Mouse (Mus musculus): ENCODE measurements at regions not wholly inside any gene's neighbourhood (a gene's known extent, or its start where the extent isn't known, plus 50 kb on each side); places are given as distances from the start of the nearest gene placed in this dataset.

DNA sequence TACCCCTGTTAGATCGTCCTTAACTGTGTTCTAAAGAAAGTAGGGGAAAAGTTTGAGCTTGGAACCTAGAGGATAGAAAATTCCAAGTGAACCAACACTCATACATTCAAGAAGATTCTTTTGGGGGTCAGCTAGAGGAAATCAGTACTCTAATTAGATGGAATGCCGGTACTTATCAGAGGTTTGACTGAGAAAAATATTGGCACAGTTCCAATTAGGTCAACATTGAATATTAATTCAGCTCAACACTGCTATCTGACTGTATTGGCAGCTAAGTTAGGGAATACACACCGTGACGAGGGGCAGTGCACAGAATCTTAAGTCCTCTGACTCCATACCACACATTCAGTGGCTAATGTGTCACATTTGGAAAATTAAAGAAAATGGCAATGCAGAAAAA is 759.5 kb upstream of the 2610301B20Rik start:
- H3K4me3 ChIP-seq (ENCODE audit: low read depth, low read length), result no peak overlapping the region
- no peak for ATAC-seq (ENCODE audit: low read depth)
- no peak overlapping the region for H3K27ac ChIP-seq (ENCODE audit: low read depth, low read length)
- no peaks in the 10 kb centered on the region for H3K9me3 ChIP-seq (ENCODE audit: control insufficient read depth, low read length)
- H3K4me2 ChIP-seq (ENCODE audit: low read depth, low read length), result no peak overlapping the region
- H3K4me1 ChIP-seq (ENCODE audit: control insufficient read depth, insufficient read depth, low read length), result no peaks in the 10 kb centered on the region
- 79% methylated on average over 4 of the region's 4 CpGs for WGBS
- no peaks in the 10 kb centered on the region for H3K27me3 ChIP-seq (ENCODE audit: control insufficient read depth, insufficient read depth, low read length)
- H3K9ac ChIP-seq (replicated peaks; ENCODE audit: low read depth, low read length), result no peak overlapping the region
- H3K36me3 ChIP-seq (ENCODE audit: control insufficient read depth, insufficient read depth, low read length), result no peaks in the 10 kb centered on the region

DNA sequence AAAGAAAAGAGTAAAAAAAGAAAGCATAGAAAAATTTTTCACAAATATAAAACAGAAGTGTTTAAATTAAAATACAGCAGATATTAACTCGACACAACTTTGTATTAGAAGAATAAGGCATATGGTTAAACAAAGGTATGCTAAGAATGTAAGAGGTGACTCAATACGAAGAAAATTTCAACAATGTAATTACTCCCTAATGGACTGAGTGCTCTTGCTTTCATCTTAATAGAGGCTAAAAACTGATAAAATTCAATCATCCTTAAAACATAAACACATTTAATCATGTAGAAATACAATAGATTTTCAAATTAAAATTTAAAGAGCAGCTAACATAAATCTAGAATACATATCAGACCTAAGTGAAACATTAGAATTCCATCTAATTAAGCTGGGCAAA is 756.3 kb upstream of the 2610301B20Rik start:
- H3K27me3 ChIP-seq (ENCODE audit: control insufficient read depth, insufficient read depth, low read length), result no peaks in the 10 kb centered on the region
- H3K9me3 ChIP-seq (ENCODE audit: control insufficient read depth, low read length), result no peaks in the 10 kb centered on the region
- no peak overlapping the region for H3K27ac ChIP-seq (ENCODE audit: low read depth, low read length)
- 75% methylated on average over 2 of the region's 2 CpGs for WGBS
- H3K4me1 ChIP-seq (ENCODE audit: control insufficient read depth, insufficient read depth, low read length), result no peaks in the 10 kb centered on the region
- no peak overlapping the region for H3K4me2 ChIP-seq (ENCODE audit: low read depth, low read length)
- no peak for ATAC-seq (ENCODE audit: low read depth)
- H3K36me3 ChIP-seq (ENCODE audit: control insufficient read depth, insufficient read depth, low read length), result no peaks in the 10 kb centered on the region
- no peak overlapping the region for H3K9ac ChIP-seq (replicated peaks; ENCODE audit: low read depth, low read length)
- H3K4me3 ChIP-seq (ENCODE audit: low read depth, low read length), result no peak overlapping the region

DNA sequence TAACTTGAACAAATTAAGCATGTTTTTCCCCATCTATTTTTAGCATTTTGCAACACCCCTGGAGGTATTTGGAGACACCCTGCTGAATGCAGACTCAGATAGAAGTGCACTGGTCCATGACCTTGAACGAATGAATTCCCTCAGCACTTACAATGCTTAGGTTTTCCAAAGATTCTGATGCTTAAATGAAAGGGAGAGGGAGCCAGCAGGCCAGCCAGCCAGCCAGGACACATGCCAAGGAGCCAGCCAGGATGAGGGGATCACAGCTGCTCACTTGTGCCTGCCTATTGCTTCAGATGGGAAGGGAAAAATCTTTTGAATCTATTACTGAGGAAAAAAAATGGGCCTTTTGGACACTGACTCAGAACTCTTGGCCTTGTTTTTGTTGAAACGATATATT is 750.0 kb upstream of the 2610301B20Rik start:
- Histone ChIP-seq H3K4me2 (ENCODE audit: low read depth, low read length) (no peak overlapping the region), H3K9me3 (ENCODE audit: control insufficient read depth, low read length) (no peaks in the 10 kb centered on the region), H3K27ac (ENCODE audit: low read depth, low read length) (no peak overlapping the region), H3K36me3 (ENCODE audit: control insufficient read depth, insufficient read depth, low read length) (no peaks in the 10 kb centered on the region), H3K4me3 (ENCODE audit: low read depth, low read length) (no peak overlapping the region), H3K9ac (replicated peaks; ENCODE audit: low read depth, low read length) (no peak overlapping the region), H3K27me3 (ENCODE audit: control insufficient read depth, insufficient read depth, low read length) (no peaks in the 10 kb centered on the region), H3K4me1 (ENCODE audit: control insufficient read depth, insufficient read depth, low read length) (no peaks in the 10 kb centered on the region)
- no peak for ATAC-seq (ENCODE audit: low read depth)
- 62% methylated on average over 2 of the region's 2 CpGs for WGBS

DNA sequence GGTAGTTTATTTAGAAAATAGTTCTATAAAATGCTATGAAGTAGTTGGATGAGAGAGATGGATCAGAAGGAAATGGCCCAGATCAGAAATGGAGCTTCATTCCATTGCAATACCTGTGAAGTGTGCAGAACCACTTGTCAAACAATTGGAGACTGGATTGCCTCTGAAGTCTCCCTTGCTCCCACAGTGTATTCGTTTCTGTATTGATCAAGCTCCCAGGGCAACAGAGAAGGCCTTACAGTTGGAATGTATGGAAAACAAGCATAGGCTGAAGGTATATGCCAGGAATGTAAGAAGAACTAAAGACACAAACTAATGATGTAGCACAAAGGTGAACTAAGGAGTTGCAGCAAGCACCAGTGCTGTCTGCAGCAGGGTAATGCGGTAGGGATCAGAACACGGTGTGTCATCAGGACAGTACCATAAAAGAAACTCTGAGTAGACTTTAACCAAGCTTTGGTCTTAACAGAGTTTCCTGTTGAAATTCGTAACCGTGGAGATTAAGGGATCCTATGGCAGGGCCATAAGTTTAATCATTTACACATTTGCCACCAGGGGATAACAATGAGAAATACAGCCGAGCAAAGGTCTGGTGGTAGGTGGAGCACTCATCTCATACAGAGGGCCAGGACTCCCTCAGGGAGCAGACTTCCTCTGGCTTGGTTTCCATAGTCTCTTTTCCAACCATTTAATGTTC is 732.9 kb upstream of the 2610301B20Rik start:
- 77% methylated on average over 6 of the region's 6 CpGs for WGBS
- H3K9me3 ChIP-seq (ENCODE audit: control insufficient read depth, low read length), result no peaks in the 10 kb centered on the region
- no peak overlapping the region for H3K27ac ChIP-seq (ENCODE audit: low read depth, low read length)
- no peak overlapping the region for H3K4me2 ChIP-seq (ENCODE audit: low read depth, low read length)
- ATAC-seq (ENCODE audit: low read depth), result no peak
- no peak overlapping the region for H3K9ac ChIP-seq (replicated peaks; ENCODE audit: low read depth, low read length)
- no peaks in the 10 kb centered on the region for H3K27me3 ChIP-seq (ENCODE audit: control insufficient read depth, insufficient read depth, low read length)
- H3K36me3 ChIP-seq (ENCODE audit: control insufficient read depth, insufficient read depth, low read length), result no peaks in the 10 kb centered on the region
- no peak overlapping the region for H3K4me3 ChIP-seq (ENCODE audit: low read depth, low read length)
- no peaks in the 10 kb centered on the region for H3K4me1 ChIP-seq (ENCODE audit: control insufficient read depth, insufficient read depth, low read length)

DNA sequence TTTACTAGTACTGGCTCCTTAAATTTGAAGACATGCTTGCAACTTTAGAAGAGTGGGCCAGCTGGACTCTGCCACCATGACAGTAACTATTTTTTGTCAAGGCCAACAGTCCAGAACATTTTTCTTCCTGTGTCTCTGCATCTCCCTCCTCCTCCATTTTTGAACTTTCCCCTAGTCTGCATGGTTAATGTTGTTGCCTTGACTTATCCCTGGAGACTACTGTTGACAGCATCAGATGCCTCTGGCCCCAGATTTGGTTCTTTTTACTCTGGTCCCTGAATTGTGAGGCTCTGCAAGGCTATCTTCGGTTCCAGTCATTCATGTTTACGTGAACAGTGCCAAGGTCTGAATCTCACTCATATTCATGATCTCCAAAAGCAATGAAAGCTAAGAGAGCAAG is 724.4 kb upstream of the 2610301B20Rik start:
- no peak overlapping the region for H3K4me2 ChIP-seq (ENCODE audit: low read depth, low read length)
- no peaks in the 10 kb centered on the region for H3K4me1 ChIP-seq (ENCODE audit: control insufficient read depth, insufficient read depth, low read length)
- WGBS, result 82% methylated on average over 2 of the region's 2 CpGs
- no peak overlapping the region for H3K4me3 ChIP-seq (ENCODE audit: low read depth, low read length)
- no peaks in the 10 kb centered on the region for H3K36me3 ChIP-seq (ENCODE audit: control insufficient read depth, insufficient read depth, low read length)
- ATAC-seq (ENCODE audit: low read depth), result no peak
- H3K27ac ChIP-seq (ENCODE audit: low read depth, low read length), result no peak overlapping the region
- H3K9ac ChIP-seq (replicated peaks; ENCODE audit: low read depth, low read length), result no peak overlapping the region
- H3K9me3 ChIP-seq (ENCODE audit: control insufficient read depth, low read length), result no peaks in the 10 kb centered on the region
- no peaks in the 10 kb centered on the region for H3K27me3 ChIP-seq (ENCODE audit: control insufficient read depth, insufficient read depth, low read length)

DNA sequence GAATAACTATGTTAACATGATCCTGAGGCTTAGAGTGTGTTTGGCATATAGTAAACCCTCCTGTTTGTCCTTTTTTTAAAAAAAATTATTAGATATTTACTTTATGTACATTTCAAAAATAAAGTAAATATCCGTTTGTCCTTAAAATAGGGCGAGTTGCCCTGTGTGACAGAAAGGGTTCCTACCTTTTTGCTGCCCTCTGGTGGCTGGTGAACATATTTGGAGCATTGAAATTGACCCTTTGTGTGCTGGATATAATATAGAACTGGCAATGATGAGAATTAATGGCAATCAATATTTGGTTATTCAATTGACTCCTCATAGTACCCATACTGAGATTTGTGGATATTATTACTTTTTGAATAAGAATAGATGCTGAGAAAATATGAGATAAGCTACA is 723.8 kb upstream of the 2610301B20Rik start:
- no peak for ATAC-seq (ENCODE audit: low read depth)
- H3K4me2 ChIP-seq (ENCODE audit: low read depth, low read length), result no peak overlapping the region
- no peak overlapping the region for H3K4me3 ChIP-seq (ENCODE audit: low read depth, low read length)
- 14% methylated on average over 2 of the region's 2 CpGs for WGBS
- H3K9me3 ChIP-seq (ENCODE audit: control insufficient read depth, low read length), result no peaks in the 10 kb centered on the region
- no peak overlapping the region for H3K9ac ChIP-seq (replicated peaks; ENCODE audit: low read depth, low read length)
- H3K27me3 ChIP-seq (ENCODE audit: control insufficient read depth, insufficient read depth, low read length), result no peaks in the 10 kb centered on the region
- H3K27ac ChIP-seq (ENCODE audit: low read depth, low read length), result no peak overlapping the region
- no peaks in the 10 kb centered on the region for H3K4me1 ChIP-seq (ENCODE audit: control insufficient read depth, insufficient read depth, low read length)
- no peaks in the 10 kb centered on the region for H3K36me3 ChIP-seq (ENCODE audit: control insufficient read depth, insufficient read depth, low read length)

DNA sequence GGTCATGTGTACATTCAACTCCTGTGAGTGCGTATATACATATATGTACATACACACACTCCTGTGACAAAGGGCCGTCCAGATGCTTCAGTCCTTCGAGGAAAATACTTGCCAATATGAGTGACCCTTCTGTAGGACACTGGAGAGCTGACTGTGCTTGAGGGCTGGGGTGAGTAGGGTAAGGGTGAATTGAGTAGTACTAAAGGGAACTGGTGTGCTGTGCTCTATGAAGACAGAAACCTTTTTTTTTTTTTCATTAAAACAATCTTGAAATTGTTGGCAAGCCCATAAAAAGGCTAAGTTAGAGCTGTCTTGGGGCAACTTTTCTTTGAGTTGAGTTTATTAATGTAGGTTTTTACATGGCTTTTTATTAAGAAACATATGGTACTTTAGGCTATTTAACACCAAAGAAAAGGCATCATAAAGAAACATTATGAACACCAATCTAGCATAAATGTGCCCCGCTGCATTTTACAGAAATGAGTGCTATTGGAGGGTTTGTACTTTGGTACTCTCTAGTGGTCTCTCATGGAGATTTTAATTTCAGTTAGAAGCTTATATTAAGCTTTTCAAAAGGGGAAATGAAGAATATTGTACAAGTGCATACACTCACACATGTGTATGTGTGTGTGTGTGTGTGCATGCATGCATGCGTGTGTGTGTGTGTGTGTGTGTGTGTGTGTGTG is 718.5 kb upstream of the 2610301B20Rik start:
- Histone ChIP-seq H3K4me2 (ENCODE audit: low read depth, low read length) (no peak overlapping the region), H3K4me3 (ENCODE audit: low read depth, low read length) (no peak overlapping the region)
- ATAC-seq (ENCODE audit: low read depth), result no peak

DNA sequence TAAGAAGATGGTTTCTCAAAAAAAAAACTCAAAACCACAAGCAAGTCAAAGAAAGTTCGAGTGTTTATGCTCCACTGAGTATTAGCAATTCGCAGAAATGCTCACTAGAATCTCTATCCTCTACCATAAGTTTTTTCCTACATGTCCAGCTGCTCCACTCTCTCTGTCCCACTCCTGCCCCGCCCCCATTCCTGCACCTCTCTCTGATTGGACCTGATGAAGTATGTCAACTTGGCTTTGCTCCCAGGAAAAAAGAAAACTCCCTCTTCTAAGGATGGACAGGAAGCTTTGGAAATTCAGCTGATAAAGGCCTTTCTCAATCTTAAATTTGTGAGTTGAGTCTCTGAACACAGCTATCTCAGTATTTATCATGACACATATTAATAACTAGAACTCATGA is 684.4 kb upstream of the 2610301B20Rik start:
- 83% methylated on average over 3 of the region's 3 CpGs for WGBS
- ATAC-seq (ENCODE audit: low read depth), result no peak
- H3K36me3 ChIP-seq (ENCODE audit: control insufficient read depth, insufficient read depth, low read length), result no peaks in the 10 kb centered on the region
- H3K27ac ChIP-seq (ENCODE audit: low read depth, low read length), result no peak overlapping the region
- H3K27me3 ChIP-seq (ENCODE audit: control insufficient read depth, insufficient read depth, low read length), result no peaks in the 10 kb centered on the region
- no peak overlapping the region for H3K4me3 ChIP-seq (ENCODE audit: low read depth, low read length)
- H3K4me2 ChIP-seq (ENCODE audit: low read depth, low read length), result no peak overlapping the region
- H3K9me3 ChIP-seq (ENCODE audit: control insufficient read depth, low read length), result no peaks in the 10 kb centered on the region
- no peaks in the 10 kb centered on the region for H3K4me1 ChIP-seq (ENCODE audit: control insufficient read depth, insufficient read depth, low read length)
- no peak overlapping the region for H3K9ac ChIP-seq (replicated peaks; ENCODE audit: low read depth, low read length)

More for the DNA sequence above, 718.5 kb upstream of the 2610301B20Rik start:
- 89% methylated on average over 5 of the region's 5 CpGs for WGBS
- no peaks in the 10 kb centered on the region for H3K27me3 ChIP-seq (ENCODE audit: control insufficient read depth, insufficient read depth, low read length)
- H3K4me1 ChIP-seq (ENCODE audit: control insufficient read depth, insufficient read depth, low read length), result no peaks in the 10 kb centered on the region
- H3K9me3 ChIP-seq (ENCODE audit: control insufficient read depth, low read length), result no peaks in the 10 kb centered on the region
- no peak overlapping the region for H3K9ac ChIP-seq (replicated peaks; ENCODE audit: low read depth, low read length)
- H3K36me3 ChIP-seq (ENCODE audit: control insufficient read depth, insufficient read depth, low read length), result no peaks in the 10 kb centered on the region
- H3K27ac ChIP-seq (ENCODE audit: low read depth, low read length), result no peak overlapping the region

DNA sequence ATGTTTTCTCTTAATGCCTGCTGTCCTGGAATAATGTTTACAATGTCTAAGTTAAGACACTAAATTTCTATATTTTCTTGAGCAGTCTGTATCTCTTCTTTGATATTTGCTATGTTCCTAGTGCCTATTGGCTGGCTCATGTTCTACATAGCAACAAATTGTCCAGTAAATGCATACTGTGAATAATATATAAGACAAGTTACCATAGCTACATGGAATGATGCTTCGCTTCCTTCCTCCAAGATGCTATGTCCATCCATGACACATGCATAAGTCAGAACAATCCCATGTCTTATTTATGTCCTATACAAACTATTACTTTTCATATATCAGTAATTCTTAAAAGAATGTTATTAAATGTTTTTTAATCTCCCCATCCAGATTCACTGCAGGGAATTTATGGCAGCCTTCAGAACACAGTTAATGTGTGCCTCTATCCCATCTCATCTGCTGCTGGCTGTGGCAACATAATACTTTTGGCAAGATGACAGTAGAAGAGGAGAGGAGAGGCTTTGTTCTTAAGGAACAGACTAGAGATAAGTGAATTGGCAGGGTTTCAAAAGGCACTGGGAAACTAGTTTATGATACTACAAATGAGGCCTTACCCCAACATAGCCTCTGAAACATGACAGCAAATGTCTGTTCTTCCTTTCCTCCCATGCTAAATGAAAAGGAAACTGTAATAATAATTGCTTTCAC is 676.9 kb upstream of the 2610301B20Rik start:
- Histone ChIP-seq H3K27me3 (ENCODE audit: control insufficient read depth, insufficient read depth, low read length) (no peaks in the 10 kb centered on the region), H3K4me3 (ENCODE audit: low read depth, low read length) (no peak overlapping the region), H3K27ac (ENCODE audit: low read depth, low read length) (no peak overlapping the region), H3K9ac (replicated peaks; ENCODE audit: low read depth, low read length) (no peak overlapping the region), H3K4me1 (ENCODE audit: control insufficient read depth, insufficient read depth, low read length) (no peaks in the 10 kb centered on the region), H3K9me3 (ENCODE audit: control insufficient read depth, low read length) (no peaks in the 10 kb centered on the region), H3K4me2 (ENCODE audit: low read depth, low read length) (no peak overlapping the region), H3K36me3 (ENCODE audit: control insufficient read depth, insufficient read depth, low read length) (no peaks in the 10 kb centered on the region)
- ATAC-seq (ENCODE audit: low read depth), result no peak
- WGBS, result 84% methylated on average over 1 of the region's 1 CpGs
